Mouse (Mus musculus): ENCODE results near the gene Plagl2. TPM values are rescaled to one million over a fixed set of nuclear protein-coding genes. Genes with fewer than 3 reads are reported as not detected.

Gene Plagl2
- polyA plus RNA-seq, 1 experiment from 2014 or later: 27.4 TPM

DNA sequence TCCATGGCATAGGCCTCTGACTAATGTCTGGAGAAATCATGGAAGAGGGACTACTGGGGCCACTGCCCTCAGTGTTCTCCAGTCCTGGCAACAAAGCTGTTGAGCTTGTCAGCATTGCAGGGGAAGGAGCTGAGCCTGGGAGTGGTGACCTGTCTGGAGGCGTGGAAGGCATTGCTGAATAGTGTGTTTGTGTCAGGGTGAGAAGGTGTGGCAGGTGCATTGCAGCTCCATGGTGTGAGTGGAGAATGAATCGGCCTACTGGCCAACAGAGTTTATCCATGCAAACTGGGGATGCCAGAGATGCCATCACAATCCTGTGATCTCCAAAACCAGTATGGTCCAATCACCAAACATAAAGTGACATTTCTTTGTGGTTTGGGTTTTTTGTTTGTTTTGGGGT lies 15.4 kb upstream of the Plagl2 start:
- ATAC-seq (replicated peaks; ENCODE audit: insufficient number of reproducible peaks, low FRiP score, low TSS enrichment, low read depth): no peak
- Histone ChIP-seq H3K4me3 (ENCODE audit: low read depth, low read length) (no peak overlapping the region), H3K27ac (replicated peaks; ENCODE audit: low read depth, low read length) (no peak overlapping the region), H3K4me2 (ENCODE audit: low read depth, low read length) (no peak overlapping the region), H3K9ac (replicated peaks; ENCODE audit: low read length) (no peak overlapping the region), H3K36me3 (replicated peaks; ENCODE audit: control insufficient read depth, insufficient read depth, low read depth, low read length) (peaks cover 6% of the 10 kb centered on the region), H3K9me3 (replicated peaks; ENCODE audit: control insufficient read depth, low read length) (no peaks in the 10 kb centered on the region), H3K4me1 (ENCODE audit: control insufficient read depth, insufficient read depth, low read length) (no peaks in the 10 kb centered on the region), H3K27me3 (ENCODE audit: control insufficient read depth, insufficient read depth, low read length) (no peaks in the 10 kb centered on the region)
- WGBS: 89% methylated on average over 2 of the region's 2 CpGs
- DNase-seq (ENCODE audit: low spot score): no peak

DNA sequence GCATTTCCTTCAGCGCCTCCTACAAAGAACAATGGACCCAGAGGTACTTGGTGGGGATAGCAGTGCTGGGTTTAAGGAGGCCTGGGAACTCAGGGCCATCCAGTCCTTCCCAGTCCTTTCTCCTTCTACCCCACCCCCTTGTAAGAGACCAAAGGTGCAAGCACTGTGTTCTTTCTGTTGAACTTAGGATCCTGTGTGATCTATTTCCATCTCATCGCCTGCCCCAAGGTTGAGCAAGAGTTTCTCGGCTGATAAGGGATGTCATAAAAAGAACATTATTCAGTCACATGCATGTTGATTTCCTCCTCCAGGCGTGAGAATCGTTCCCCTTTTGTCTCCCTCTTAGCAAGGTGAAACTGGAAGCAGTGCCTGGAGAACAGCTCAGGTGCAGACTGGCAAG lies 8.5 kb upstream of the Plagl2 start:
- H3K9ac ChIP-seq (replicated peaks; ENCODE audit: low read length): no peak overlapping the region
- H3K36me3 ChIP-seq (replicated peaks; ENCODE audit: control insufficient read depth, insufficient read depth, low read depth, low read length): no peaks in the 10 kb centered on the region; the same call in 1 of the 2 replicates
- ATAC-seq (replicated peaks; ENCODE audit: insufficient number of reproducible peaks, low FRiP score, low TSS enrichment, low read depth): no peak

DNA sequence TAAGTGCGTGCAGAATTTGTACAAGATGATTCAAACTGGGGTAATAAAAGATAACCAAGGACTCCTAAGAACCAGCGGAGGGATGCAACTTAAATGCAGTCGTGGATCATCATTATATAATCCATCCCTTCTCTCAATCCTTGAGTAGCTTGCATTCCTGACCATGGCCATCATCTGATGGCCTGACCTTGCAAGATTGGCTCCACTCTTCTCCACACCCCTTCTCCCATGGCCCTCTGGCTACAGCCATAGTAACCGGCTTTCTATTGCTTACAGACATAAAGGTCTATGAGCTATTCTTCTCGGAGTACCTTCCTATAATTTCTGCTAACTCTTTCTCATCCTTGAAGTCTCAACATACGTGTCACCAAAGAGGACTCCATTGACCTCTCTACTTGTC lies 930 bp upstream of the Plagl2 start:
- H3K9me3 ChIP-seq (replicated peaks; ENCODE audit: control insufficient read depth, low read length): no peaks in the 10 kb centered on the region
- H3K4me3 ChIP-seq (ENCODE audit: low read depth, low read length): peak overlapping the region; percentile 97
- no peak for ATAC-seq (replicated peaks; ENCODE audit: insufficient number of reproducible peaks, low FRiP score, low TSS enrichment, low read depth)
- H3K27me3 ChIP-seq (ENCODE audit: control insufficient read depth, insufficient read depth, low read length): no peaks in the 10 kb centered on the region
- 71% methylated on average over 6 of the region's 6 CpGs for WGBS
- peak overlapping the region; percentile 97; the same call in 1 of the 2 replicates for H3K9ac ChIP-seq (replicated peaks; ENCODE audit: low read length)
- H3K4me1 ChIP-seq (ENCODE audit: control insufficient read depth, insufficient read depth, low read length): peaks cover 4% of the 10 kb centered on the region; the same call in 1 of the 2 replicates
- peak overlapping the region; percentile 87 for H3K4me2 ChIP-seq (ENCODE audit: low read depth, low read length)
- H3K27ac ChIP-seq (replicated peaks; ENCODE audit: low read depth, low read length): no peak overlapping the region
- no peaks in the 10 kb centered on the region for H3K36me3 ChIP-seq (replicated peaks; ENCODE audit: control insufficient read depth, insufficient read depth, low read depth, low read length)
- DNase-seq (ENCODE audit: low spot score): peak; percentile 3

More for the DNA sequence above, 8.5 kb upstream of the Plagl2 start:
- Histone ChIP-seq H3K4me2 (ENCODE audit: low read depth, low read length) (no peak overlapping the region), H3K27ac (replicated peaks; ENCODE audit: low read depth, low read length) (no peak overlapping the region), H3K27me3 (ENCODE audit: control insufficient read depth, insufficient read depth, low read length) (no peaks in the 10 kb centered on the region), H3K9me3 (replicated peaks; ENCODE audit: control insufficient read depth, low read length) (no peaks in the 10 kb centered on the region), H3K4me3 (ENCODE audit: low read depth, low read length) (no peak overlapping the region), H3K4me1 (ENCODE audit: control insufficient read depth, insufficient read depth, low read length) (no peaks in the 10 kb centered on the region)
- 93% methylated on average over 5 of the region's 5 CpGs for WGBS
- no peak for DNase-seq (ENCODE audit: low spot score)

DNA sequence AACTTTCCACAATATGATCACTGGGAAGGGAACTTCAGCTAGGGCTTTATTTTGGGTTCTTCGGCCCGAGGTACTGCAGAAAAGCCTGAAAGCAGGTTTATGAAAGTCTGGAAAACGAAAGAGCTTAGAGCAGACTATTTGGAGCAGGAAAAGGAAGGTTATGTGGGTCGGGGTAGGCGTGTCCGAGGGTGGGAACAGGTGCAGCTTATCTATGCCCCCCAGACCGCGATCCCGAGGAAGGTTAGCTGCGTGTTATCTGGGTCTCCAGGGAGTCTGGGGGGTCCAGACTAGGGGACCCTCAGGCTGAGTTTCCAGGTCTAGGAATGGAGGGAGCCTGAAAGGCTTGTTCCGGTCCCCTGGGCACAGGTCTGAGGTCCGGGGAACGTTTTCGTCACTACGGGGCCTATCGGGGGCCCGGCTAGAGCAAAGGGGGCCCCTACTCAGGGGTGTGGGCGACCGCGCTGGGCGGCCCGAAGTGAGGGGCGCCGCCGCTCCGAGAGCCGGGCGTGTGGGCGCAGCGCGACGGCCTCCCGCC lies 458 bp downstream of the Plagl2 start:
- H3K4me2 ChIP-seq (ENCODE audit: low read depth, low read length): peak overlapping the region; percentile 87
- no peaks in the 10 kb centered on the region for H3K36me3 ChIP-seq (replicated peaks; ENCODE audit: control insufficient read depth, insufficient read depth, low read depth, low read length)
- no peaks in the 10 kb centered on the region for H3K27me3 ChIP-seq (ENCODE audit: control insufficient read depth, insufficient read depth, low read length)
- H3K4me1 ChIP-seq (ENCODE audit: control insufficient read depth, insufficient read depth, low read length): peaks cover 4% of the 10 kb centered on the region; the same call in 1 of the 2 replicates
- peak overlapping the region; percentile 97 for H3K4me3 ChIP-seq (ENCODE audit: low read depth, low read length)
- ATAC-seq (replicated peaks; ENCODE audit: insufficient number of reproducible peaks, low FRiP score, low TSS enrichment, low read depth) (peak; percentile 61), DNase-seq (ENCODE audit: low spot score) (peak; percentile 26)
- WGBS: 0% methylated on average over 33 of the region's 33 CpGs
- H3K27ac ChIP-seq (replicated peaks; ENCODE audit: low read depth, low read length): peak overlapping the region; percentile 86
- no peaks in the 10 kb centered on the region for H3K9me3 ChIP-seq (replicated peaks; ENCODE audit: control insufficient read depth, low read length)
- H3K9ac ChIP-seq (replicated peaks; ENCODE audit: low read length): peak overlapping the region; percentile 97

DNA sequence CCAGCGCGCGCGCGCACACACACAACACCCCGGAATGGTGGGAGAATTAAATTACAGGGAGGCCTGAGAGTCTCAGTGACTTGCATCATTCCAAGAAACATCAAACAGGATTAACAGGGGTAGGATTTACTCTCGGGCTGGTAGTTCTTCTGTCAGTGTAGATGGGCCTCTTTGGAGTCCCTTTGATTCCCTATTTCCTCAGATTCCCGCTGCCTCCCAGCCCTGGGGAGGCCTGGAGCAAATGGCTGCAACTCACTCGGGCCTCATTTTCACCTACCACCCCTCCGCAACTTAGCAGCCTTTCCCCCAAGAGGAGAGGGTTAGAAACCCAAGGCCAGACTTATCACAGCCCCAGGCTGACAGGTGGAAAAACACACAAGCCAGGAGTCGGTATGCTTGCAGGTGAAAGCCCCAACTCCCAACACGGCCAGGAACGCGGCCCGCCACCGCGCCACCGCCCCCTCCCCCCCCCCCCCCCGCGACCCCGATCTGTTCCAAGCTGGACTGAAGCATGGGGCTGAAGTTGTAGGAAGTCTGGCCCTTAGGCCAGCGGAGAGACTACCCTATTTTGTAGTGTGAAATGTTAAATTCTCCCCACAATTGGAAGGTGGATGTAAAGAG lies 1.3 kb downstream of the Plagl2 start:
- no peak for ATAC-seq (replicated peaks; ENCODE audit: insufficient number of reproducible peaks, low FRiP score, low TSS enrichment, low read depth)
- Histone ChIP-seq H3K4me1 (ENCODE audit: control insufficient read depth, insufficient read depth, low read length) (peaks cover 4% of the 10 kb centered on the region; the same call in 1 of the 2 replicates), H3K9me3 (replicated peaks; ENCODE audit: control insufficient read depth, low read length) (no peaks in the 10 kb centered on the region), H3K4me3 (ENCODE audit: low read depth, low read length) (peak overlapping the region; percentile 97), H3K36me3 (replicated peaks; ENCODE audit: control insufficient read depth, insufficient read depth, low read depth, low read length) (no peaks in the 10 kb centered on the region), H3K27me3 (ENCODE audit: control insufficient read depth, insufficient read depth, low read length) (no peaks in the 10 kb centered on the region), H3K9ac (replicated peaks; ENCODE audit: low read length) (peak overlapping the region; percentile 97), H3K27ac (replicated peaks; ENCODE audit: low read depth, low read length) (peak overlapping the region; percentile 86; the same call in 1 of the 2 replicates), H3K4me2 (ENCODE audit: low read depth, low read length) (peak overlapping the region; percentile 87)
- WGBS: 7% methylated on average over 22 of the region's 22 CpGs
- peak; percentile 49 for DNase-seq (ENCODE audit: low spot score)

DNA sequence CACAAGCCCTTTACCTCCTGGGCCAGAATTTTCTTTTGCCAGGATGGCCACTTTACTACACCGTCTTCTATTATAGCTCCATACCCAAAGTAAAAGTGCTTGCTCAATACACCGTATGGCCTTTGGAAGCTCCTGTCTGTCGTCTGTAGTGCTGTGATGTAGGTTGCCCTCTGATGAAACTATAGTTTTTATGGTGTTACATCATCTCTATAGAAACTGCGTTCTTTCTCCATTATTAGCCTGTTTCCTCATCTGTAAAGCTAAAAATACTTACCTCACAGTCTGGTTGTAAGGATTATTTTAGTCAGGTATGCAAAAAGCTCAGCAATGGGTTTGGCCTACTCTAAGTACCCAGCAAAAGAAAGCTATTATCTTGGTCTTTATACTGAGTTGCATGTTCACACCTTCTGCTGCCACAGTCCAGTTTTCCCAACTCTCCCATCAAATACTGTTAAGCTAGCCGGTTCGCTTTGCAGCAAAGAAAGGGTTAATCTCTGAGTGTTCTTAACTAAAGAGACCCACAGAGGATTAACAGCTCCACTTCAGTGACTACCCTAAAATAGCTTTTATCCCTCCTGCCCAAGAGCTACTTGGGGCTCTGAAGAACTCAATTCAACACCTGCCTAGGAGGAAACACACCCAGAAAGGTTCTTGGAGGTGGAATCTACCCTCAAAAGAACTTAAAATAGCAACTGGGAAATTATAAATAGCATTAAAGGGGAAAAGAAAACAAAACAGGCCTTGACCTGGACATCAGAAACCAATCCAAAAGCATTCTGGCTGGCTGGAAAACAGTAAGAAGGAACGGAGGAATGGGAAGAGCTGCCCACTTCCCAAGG lies 2.0 kb downstream of the Plagl2 start:
- H3K9ac ChIP-seq (replicated peaks; ENCODE audit: low read length): peak overlapping the region; percentile 97
- WGBS: 64% methylated on average over 7 of the region's 7 CpGs
- no peak for ATAC-seq (replicated peaks; ENCODE audit: insufficient number of reproducible peaks, low FRiP score, low TSS enrichment, low read depth)
- no peaks in the 10 kb centered on the region for H3K27me3 ChIP-seq (ENCODE audit: control insufficient read depth, insufficient read depth, low read length)
- H3K4me1 ChIP-seq (ENCODE audit: control insufficient read depth, insufficient read depth, low read length): peaks cover 4% of the 10 kb centered on the region; the same call in 1 of the 2 replicates
- peak; percentile 12 for DNase-seq (ENCODE audit: low spot score)
- H3K36me3 ChIP-seq (replicated peaks; ENCODE audit: control insufficient read depth, insufficient read depth, low read depth, low read length): peaks cover 5% of the 10 kb centered on the region; the same call in 1 of the 2 replicates
- H3K9me3 ChIP-seq (replicated peaks; ENCODE audit: control insufficient read depth, low read length): no peaks in the 10 kb centered on the region
- no peak overlapping the region for H3K27ac ChIP-seq (replicated peaks; ENCODE audit: low read depth, low read length)
- H3K4me2 ChIP-seq (ENCODE audit: low read depth, low read length): peak overlapping the region; percentile 87
- peak overlapping the region; percentile 97 for H3K4me3 ChIP-seq (ENCODE audit: low read depth, low read length)

DNA sequence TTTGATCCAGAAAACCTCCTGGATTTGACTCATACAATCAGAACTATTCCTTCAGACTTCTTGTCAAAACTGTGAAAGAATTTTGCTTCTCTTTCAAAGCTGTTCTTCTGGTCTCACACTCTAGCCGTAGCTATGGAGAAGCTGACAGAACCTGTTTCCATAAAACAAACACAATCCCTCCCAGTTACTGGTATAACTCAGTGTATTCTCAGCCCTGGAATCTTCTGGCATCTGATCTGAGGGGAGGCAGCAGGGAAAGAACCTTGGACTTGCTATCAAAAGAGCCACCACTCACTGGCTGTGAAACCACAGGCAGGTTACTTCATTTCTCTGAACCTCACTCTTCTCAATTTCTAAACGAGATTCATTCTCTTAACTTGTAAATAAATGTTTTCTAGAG lies 2.8 kb downstream of the Plagl2 start:
- ATAC-seq (replicated peaks; ENCODE audit: insufficient number of reproducible peaks, low FRiP score, low TSS enrichment, low read depth) (no peak), DNase-seq (ENCODE audit: low spot score) (no peak)
- Histone ChIP-seq H3K27ac (replicated peaks; ENCODE audit: low read depth, low read length) (no peak overlapping the region), H3K4me3 (ENCODE audit: low read depth, low read length) (no peak overlapping the region), H3K4me2 (ENCODE audit: low read depth, low read length) (no peak overlapping the region), H3K9me3 (replicated peaks; ENCODE audit: control insufficient read depth, low read length) (no peaks in the 10 kb centered on the region), H3K36me3 (replicated peaks; ENCODE audit: control insufficient read depth, insufficient read depth, low read depth, low read length) (peaks cover 5% of the 10 kb centered on the region), H3K9ac (replicated peaks; ENCODE audit: low read length) (no peak overlapping the region), H3K27me3 (ENCODE audit: control insufficient read depth, insufficient read depth, low read length) (no peaks in the 10 kb centered on the region), H3K4me1 (ENCODE audit: control insufficient read depth, insufficient read depth, low read length) (peaks cover 4% of the 10 kb centered on the region; the same call in 1 of the 2 replicates)
- 83% methylated on average over 2 of the region's 2 CpGs for WGBS

Data from embryonic facial prominence, embryonic 11.5 days (tissue).